Mouse (Mus musculus): ENCODE results near the gene Thumpd2. TPM values are rescaled to one million over a fixed set of nuclear protein-coding genes. Genes with fewer than 3 reads are reported as not detected.

Thumpd2 gene
- total RNA-seq, 2 experiments from 2014 or later = 2.4 to 3.0 TPM

DNA sequence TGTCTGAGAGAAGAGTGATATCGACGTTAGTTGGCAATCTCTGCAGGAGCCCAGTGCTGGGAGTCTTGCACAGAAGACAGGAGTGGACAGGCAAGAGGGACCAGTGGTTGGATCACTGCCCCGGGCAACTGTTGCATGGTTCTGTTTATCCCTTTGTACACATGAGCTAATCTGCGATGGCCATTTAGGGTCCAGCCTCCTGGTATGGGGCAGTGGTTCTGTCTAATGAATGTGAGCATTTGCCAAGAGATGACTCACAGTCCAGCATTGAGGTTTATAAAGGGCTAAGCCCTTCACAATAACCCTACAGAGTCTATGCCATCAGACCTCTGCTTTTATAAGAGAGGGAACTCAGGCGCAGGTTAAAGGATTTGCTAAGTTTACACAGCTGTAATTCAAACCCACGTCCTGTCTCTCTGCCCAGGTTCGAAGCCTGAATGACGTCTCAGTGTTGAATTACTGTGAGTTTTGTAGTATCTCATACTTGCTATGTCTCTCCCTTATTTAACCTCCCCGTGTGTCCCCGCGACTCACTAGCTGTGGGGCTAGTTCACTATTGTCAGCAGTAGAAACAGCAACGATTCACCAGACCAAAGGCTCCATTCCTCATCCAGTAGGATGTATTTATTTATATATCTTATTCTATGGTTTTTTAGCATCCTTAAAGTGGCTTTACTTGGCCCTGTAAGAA, 83.0 kb downstream of the Thumpd2 start:
- intact Hi-C loops (cut with DNase I) = loop anchor here (5.0 kb wide), 3 partner anchors 105 to 360 kb away; no protein-coding TSS in a partner anchor
- no peak for DNase-seq

DNA sequence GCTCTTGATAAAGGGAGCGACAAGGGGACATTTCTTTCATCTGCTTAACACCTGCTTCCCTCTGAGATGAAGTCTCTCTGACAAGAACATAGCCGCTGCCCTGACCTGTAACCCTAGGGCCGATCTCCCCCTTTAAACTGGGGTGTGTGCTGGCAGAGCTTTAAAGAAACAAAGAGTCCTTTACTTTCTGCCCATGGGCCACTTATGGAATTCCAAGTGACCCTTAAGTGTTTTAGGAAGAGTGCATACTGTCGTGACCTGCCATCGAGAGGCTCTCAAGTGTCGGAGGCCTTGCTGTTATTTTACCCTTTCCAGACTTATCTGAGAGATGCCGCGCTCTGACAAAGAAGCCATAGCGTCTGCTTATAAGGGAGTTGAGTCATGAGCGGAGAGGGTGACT, 84.8 kb downstream of the Thumpd2 start:
- intact Hi-C loops (cut with DNase I) = loop anchor here (5.0 kb wide), 3 partner anchors 103 to 358 kb away; no protein-coding TSS in a partner anchor
- DNase-seq = no peak

DNA sequence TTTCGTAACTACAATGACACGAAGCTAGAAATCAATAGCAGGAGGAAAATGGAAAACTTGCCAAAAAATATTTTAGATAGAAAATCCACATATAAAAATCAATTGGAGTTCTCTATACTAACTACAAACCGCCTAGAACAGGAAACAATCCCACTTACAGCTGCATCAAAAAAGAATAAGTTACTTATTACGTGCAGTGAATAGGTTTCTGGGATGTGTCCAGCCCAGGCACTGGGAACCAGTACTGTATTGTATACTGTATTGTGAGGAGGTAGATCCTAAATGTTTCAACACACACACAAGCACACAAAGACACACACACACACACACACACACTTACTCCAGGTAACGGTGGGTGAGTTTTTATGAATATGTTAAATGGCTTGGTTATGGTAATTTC, 87.6 kb downstream of the Thumpd2 start:
- intact Hi-C loops (cut with DNase I) = no loop called here

More for the DNA sequence above, 87.6 kb downstream of the Thumpd2 start:
- DNase-seq = no peak

Other genes with a start within 250 kb of the Thumpd2 start
- gene Tmem178, start 120.5 kb downstream of the Thumpd2 start, total RNA-seq (2021) = under 1 TPM; 0.25 to 0.26 TPM

Measured in gastrocnemius, postnatal 36 days (tissue).